Mouse (Mus musculus): ENCODE data around the gene Syce2.
A peak's percentile ranks its signal among the peaks of the same experiment; 100 is the strongest.

The Syce2 gene

GRCm38 (mm10) chr8:84927513-84927912, 55.6 kb downstream of the Syce2 start:
- no peak for DNase-seq (ENCODE audit: low read depth, low spot score)

GRCm38 (mm10) chr8:84928456-84929306, 56.8 kb downstream of the Syce2 start:
- peak; percentile 72 for DNase-seq (ENCODE audit: low read depth, low spot score)

- DNase-seq (ENCODE audit: low read depth, low spot score): no peak
Observed at GRCm38 (mm10) chr8:84930582-84930981, 58.7 kb downstream of the Syce2 start.

- no peak for DNase-seq (ENCODE audit: low read depth, low spot score)
Observed at GRCm38 (mm10) chr8:84933767-84934559, 62.1 kb downstream of the Syce2 start.

GRCm38 (mm10) chr8:84934860-84935259, 62.9 kb downstream of the Syce2 start:
- DNase-seq (ENCODE audit: low read depth, low spot score): no peak

- DNase-seq (ENCODE audit: low read depth, low spot score): no peak
Observed at GRCm38 (mm10) chr8:84935489-84935888, 63.6 kb downstream of the Syce2 start.

GRCm38 (mm10) chr8:84936041-84936961, 64.4 kb downstream of the Syce2 start:
- no peak for DNase-seq (ENCODE audit: low read depth, low spot score)

- no peak for DNase-seq (ENCODE audit: low read depth, low spot score)
Observed at GRCm38 (mm10) chr8:84936962-84937546, 65.1 kb downstream of the Syce2 start, which contains the start of gene Mast1. TSS of gene Mast1 (minus strand) at chr8:84937359.

Data from 3T3-L1 (cell line).